29 mouse cellular contexts compared by ENCODE assay signal in genomic region chr4:136337129-136337528, GRCm38 (mm10). TPM values are rescaled to one million over a fixed set of nuclear protein-coding genes. Genes with fewer than 3 reads are reported as not detected.
DNase-seq lines count a peak whose midpoint lies in the region; ATAC-seq and TF ChIP-seq lines count a peak whose summit lies in the region.
"Had no signal": no experiment of that assay in that cellular context is flagged by ENCODE, and none has a peak within 500 bp of the region (broad histone marks: within the 10 kb centered on the region; RNA-seq: fewer than 3 reads in every experiment).

No protein-coding gene starts in this region.

- TF ChIP-seq POLR2A in MEL (IDR thresholded peaks at IDR 0.05; ENCODE audit: control insufficient read depth in 1 of 2, insufficient read depth in 1 of 2, low read depth in 1 of 2, low read length in 2 of 2, poor library complexity in 1 of 2): no peak

- no peak overlapping the region for H3K4me2 ChIP-seq in heart, embryonic 16.5 days (ENCODE audit: low read depth, low read length)
- H3K4me2 ChIP-seq in liver, embryonic 11.5 days: no peak overlapping the region
- H3K4me2 ChIP-seq: heart, embryonic 15.5 days; limb, embryonic 15.5 days; liver, embryonic 15.5 days; lung, embryonic 14.5 days; midbrain, embryonic 11.5 days; stomach, embryonic 15.5 days had no signal

- no peak overlapping the region for H3K4me3 ChIP-seq in heart, embryonic 16.5 days (ENCODE audit: low read length)
- no peak overlapping the region for H3K4me3 ChIP-seq in liver, embryonic 11.5 days (ENCODE audit: low read depth, low read length)
- H3K4me3 ChIP-seq in MEL (ENCODE audit: control insufficient read depth in 1 of 2, insufficient read depth in 1 of 2, low read depth in 2 of 2, low read length in 2 of 2): no peak overlapping the region
- H3K4me3 ChIP-seq: erythroblast, embryonic 14.5 days; heart, embryonic 15.5 days; limb, embryonic 10.5 days; limb, embryonic 15.5 days; liver, embryonic 15.5 days; stomach, embryonic 15.5 days had no signal

- peaks cover 12% of the 10 kb centered on the region for H3K4me1 ChIP-seq in heart, embryonic 16.5 days (ENCODE audit: control insufficient read depth, insufficient read depth, low read length)
- H3K4me1 ChIP-seq in liver, embryonic 11.5 days (replicated peaks; ENCODE audit: control insufficient read depth, insufficient read depth, low read length): no peaks in the 10 kb centered on the region
- no peaks in the 10 kb centered on the region for H3K4me1 ChIP-seq in MEL (ENCODE audit: control insufficient read depth in 1 of 2, insufficient read depth in 2 of 2, low read length in 2 of 2)
- H3K4me1 ChIP-seq: limb, embryonic 10.5 days; limb, embryonic 15.5 days; liver, embryonic 15.5 days; stomach, embryonic 15.5 days had no signal

- 38% methylated on average over 4 of the region's 4 CpGs for WGBS in heart, embryonic 16.5 days
- 71% methylated on average over 4 of the region's 4 CpGs for WGBS in liver, embryonic 11.5 days

- no peaks in the 10 kb centered on the region for H3K9me3 ChIP-seq in heart, embryonic 16.5 days (replicated peaks; ENCODE audit: control insufficient read depth, low read length)
- no peaks in the 10 kb centered on the region for H3K9me3 ChIP-seq in liver, embryonic 11.5 days (ENCODE audit: control insufficient read depth, low read length)
- no peaks in the 10 kb centered on the region for H3K9me3 ChIP-seq in MEL (replicated peaks; ENCODE audit: insufficient read depth, low read length)
- H3K9me3 ChIP-seq: heart, embryonic 15.5 days; limb, embryonic 10.5 days; limb, embryonic 15.5 days; liver, embryonic 15.5 days; stomach, embryonic 15.5 days had no signal

- no peak for TF ChIP-seq EP300 in MEL (IDR thresholded peaks at IDR 0.05; ENCODE audit: low read depth in 1 of 2, low read length in 2 of 2)

- ATAC-seq in heart, embryonic 16.5 days (replicated peaks; ENCODE audit: extremely low read depth, insufficient read depth, low FRiP score): peak; percentile 55; the same call in 1 of the 2 replicates
- no peak for ATAC-seq in liver, embryonic 11.5 days (replicated peaks; ENCODE audit: low FRiP score)
- ATAC-seq in CD4-positive, CD25-positive, alpha-beta regulatory T cell, adult 4 months: no peak
- ATAC-seq: activated CD4-positive, CD25-positive, alpha-beta regulatory T cell, adult 4 months; forebrain, postnatal 0 days; hindbrain, embryonic 16.5 days; midbrain, embryonic 16.5 days had no signal

- no peak for TF ChIP-seq RAD21 in MEL (IDR thresholded peaks at IDR 0.05; ENCODE audit: low read depth, low read length)

- no peak for TF ChIP-seq CTCF in MEL (IDR thresholded peaks at IDR 0.05 in 2 of 3, conservative IDR thresholded peaks at IDR 0.05 in 1 of 3; ENCODE audit: control insufficient read depth in 1 of 3, insufficient read depth in 1 of 3, low read depth in 2 of 3, low read length in 3 of 3, poor library complexity in 1 of 3, severe bottlenecking in 1 of 3)

- no peak overlapping the region for H3K9ac ChIP-seq in heart, embryonic 16.5 days (ENCODE audit: low read length)
- no peak overlapping the region for H3K9ac ChIP-seq in liver, embryonic 11.5 days (ENCODE audit: low read depth, low read length)
- no peak overlapping the region for H3K9ac ChIP-seq in MEL (ENCODE audit: control insufficient read depth, low read depth, low read length, poor library complexity, severe bottlenecking)
- H3K9ac ChIP-seq: forebrain, postnatal 0 days; heart, embryonic 15.5 days; limb, embryonic 15.5 days; liver, embryonic 15.5 days; lung, embryonic 14.5 days; stomach, embryonic 15.5 days had no signal

- H3K27ac ChIP-seq in heart, embryonic 16.5 days (ENCODE audit: low read length): no peak overlapping the region
- H3K27ac ChIP-seq in liver, embryonic 11.5 days (ENCODE audit: low read depth, low read length): no peak overlapping the region
- H3K27ac ChIP-seq in MEL (ENCODE audit: control insufficient read depth, low read depth, low read length): no peak overlapping the region
- H3K27ac ChIP-seq: heart, embryonic 15.5 days; kidney, postnatal 0 days; limb, embryonic 10.5 days; limb, embryonic 15.5 days; liver, embryonic 15.5 days; stomach, embryonic 15.5 days had no signal

- no peak for DNase-seq in heart, postnatal 25 days (ENCODE audit: low spot score)
- DNase-seq in liver (peak; percentile 10), MEL (ENCODE audit: low read depth, low spot score) (peak; percentile 24)
- DNase-seq in liver, embryonic 11.5 days (ENCODE audit: low spot score): no peak
- peak; percentile 23 for DNase-seq in heart, postnatal 4 days
- DNase-seq: adrenal gland, adult 2 months; cerebellum, adult 2 months; cerebellum, postnatal 14 days; forebrain, postnatal 0 days; kidney, adult 8-10 months; layer of hippocampus, adult 9-11 months; lung, embryonic 14.5 days; lung, postnatal 36 days; right cerebral cortex, postnatal 25 days; thymus, adult 18-20 months; thymus, postnatal 36 days had no signal

- intact Hi-C loops in heart, postnatal 25 days (cut with DNase I): no loop called here

- H3K79me2 ChIP-seq in MEL (ENCODE audit: control insufficient read depth, insufficient read depth, low read length, poor library complexity): peaks cover 2% of the 10 kb centered on the region; the same call in 1 of the 2 replicates

- H3K27me3 ChIP-seq in heart, embryonic 16.5 days (ENCODE audit: control insufficient read depth, insufficient read depth, low read length): no peaks in the 10 kb centered on the region
- no peaks in the 10 kb centered on the region for H3K27me3 ChIP-seq in liver, embryonic 11.5 days (replicated peaks; ENCODE audit: control insufficient read depth, insufficient read depth, low read length)
- H3K27me3 ChIP-seq in MEL (ENCODE audit: control insufficient read depth in 1 of 2, insufficient read depth in 2 of 2, low read length in 2 of 2): no peaks in the 10 kb centered on the region
- H3K27me3 ChIP-seq: heart, embryonic 15.5 days; limb, embryonic 15.5 days; liver, embryonic 15.5 days; stomach, embryonic 15.5 days had no signal

- H3K36me3 ChIP-seq in heart, embryonic 16.5 days (ENCODE audit: control insufficient read depth, insufficient read depth): peaks cover 35% of the 10 kb centered on the region
- peaks cover 29% of the 10 kb centered on the region for H3K36me3 ChIP-seq in liver, embryonic 11.5 days (ENCODE audit: control insufficient read depth, insufficient read depth, low read length)
- peaks cover 4 to 70% of the 10 kb centered on the region in 2 experiments for H3K36me3 ChIP-seq in MEL (ENCODE audit: control insufficient read depth in 1 of 2, insufficient read depth in 2 of 2, low read length in 2 of 2)

TF ChIP-seq in MEL, 35 proteins besides CTCF, POLR2A, EP300 and RAD21:
- no peak for TF ChIP-seq POLR2AphosphoS5 (IDR thresholded peaks at IDR 0.05; ENCODE audit: borderline replicate concordance, low read depth, low read length)
- TF ChIP-seq MYB (IDR thresholded peaks at IDR 0.05; ENCODE audit: low read depth, low read length): no peak
- TF ChIP-seq NRF1 (IDR thresholded peaks at IDR 0.05; ENCODE audit: insufficient read depth, low read depth, low read length, poor library complexity, severe bottlenecking): no peak
- no peak for TF ChIP-seq CHD2 (IDR thresholded peaks at IDR 0.05; ENCODE audit: low read length)
- TF ChIP-seq MAFK (IDR thresholded peaks at IDR 0.05; ENCODE audit: borderline replicate concordance, low read depth, low read length): no peak
- no peak for TF ChIP-seq RCOR1 (IDR thresholded peaks at IDR 0.05; ENCODE audit: low read depth, low read length)
- no peak for TF ChIP-seq E2F4 (IDR thresholded peaks at IDR 0.05; ENCODE audit: borderline replicate concordance, low read depth, low read length)
- no peak for TF ChIP-seq ZNF384 (IDR thresholded peaks at IDR 0.05; ENCODE audit: low read depth, low read length)
- TF ChIP-seq ETS1 (IDR thresholded peaks at IDR 0.05; ENCODE audit: low read depth, low read length): no peak

RNA-seq across cellular contexts. Expression of gene Hnrnpr, which starts 26.4 kb away (rescaled TPM):
- polyA plus RNA-seq in heart, embryonic 16.5 days (2015; fragmentation: Nextera tagmentation; extraction: Ambion mirVana): 95.6 and 95.8 TPM in 2 replicates
- total RNA-seq in heart, postnatal 25 days (2021): 10 to 100 TPM; 44.6 to 44.9 TPM
- polyA plus RNA-seq in liver, embryonic 11.5 days (2014; fragmentation: Nextera tagmentation; extraction: Ambion mirVana): 99.3 and 101 TPM in 2 replicates
- 90.0 and 97.2 TPM in 2 replicates for total RNA-seq in MEL (2012; rRNA removed)
- 100 to 1,000 TPM; 148 to 366 TPM for polyA plus RNA-seq in MEL (2012; ENCODE audit: insufficient read depth in 1 of 2, insufficient read length in 2 of 2, low read depth in 1 of 2, low replicate concordance in 2 of 2, missing spikeins in 1 of 2)
- 10 to 100 TPM; 91.9 to 99.3 TPM for total RNA-seq in heart, postnatal 4 days (2021)
- polyA plus RNA-seq in CD4-positive, CD25-positive, alpha-beta regulatory T cell, adult 4 months (2017; shearing (Covaris generic)): 100 to 1,000 TPM in 1 of 2 experiments, 10 to 100 TPM in 1; 78.7 to 103 TPM

RNA-seq across cellular contexts. Expression of gene Zfp46, which starts 52.6 kb away (rescaled TPM):
- polyA plus RNA-seq in heart, embryonic 16.5 days (2015; fragmentation: Nextera tagmentation; extraction: Ambion mirVana): 20.0 and 22.0 TPM in 2 replicates
- 10 to 100 TPM; 39.3 to 54.1 TPM for total RNA-seq in heart, postnatal 25 days (2021)
- polyA plus RNA-seq in liver, embryonic 11.5 days (2014; fragmentation: Nextera tagmentation; extraction: Ambion mirVana): 10.5 and 11.9 TPM in 2 replicates
- total RNA-seq in MEL (2012; rRNA removed): 6.2 and 6.6 TPM in 2 replicates
- polyA plus RNA-seq in MEL (2012; ENCODE audit: insufficient read depth in 1 of 2, insufficient read length in 2 of 2, low read depth in 1 of 2, low replicate concordance in 2 of 2, missing spikeins in 1 of 2): 1 to 10 TPM in 1 of 2 experiments, not detected in 1; 5.9 TPM
- total RNA-seq in heart, postnatal 4 days (2021): 10 to 100 TPM; 47.0 to 50.1 TPM
- polyA plus RNA-seq in CD4-positive, CD25-positive, alpha-beta regulatory T cell, adult 4 months (2017; shearing (Covaris generic)): 10 to 100 TPM in 1 of 2 experiments, 1 to 10 TPM in 1; 9.7 to 12.3 TPM

Comparison
In these comparisons a context has a peak if more than half of its experiments do, and no peak if none do; other contexts are left out.
1. DNase-seq: peak in liver (single experiment), MEL (single experiment) and heart, postnatal 4 days (single experiment); none in heart, postnatal 25 days (single experiment) and liver, embryonic 11.5 days (single experiment).